Mouse (Mus musculus): ENCODE results near the gene Susd6.

GRCm38 (mm10) chr12:80839631-80840030, 49.3 kb downstream of the Susd6 start:
- TF ChIP-seq GATA1 (IDR thresholded peaks at IDR 0.05; ENCODE audit: borderline replicate concordance, low read length) (no peak), CTCF (IDR thresholded peaks at IDR 0.05; ENCODE audit: low read depth, low read length) (no peak), TAL1 (conservative IDR thresholded peaks at IDR 0.05; ENCODE audit: low read depth, low read length) (no peak)

Measured in G1E (cell line).